Mouse (Mus musculus) cortical plate, adult 2 months (tissue): ENCODE data around the gene Pcca.

ENCODE experiments used
- CTCF ChIP-seq: fragments of 200-500 bp; IDR thresholded peaks from 2 replicates; pipeline ENCODE4 v1.5.1; 2011; ENCODE audit warnings: mild to moderate bottlenecking, control low read depth, low read length; ENCODE audit not compliant: insufficient read depth; ENCODE audit errors: extremely low read depth
- POLR2A ChIP-seq: fragments of 200-500 bp; IDR thresholded peaks from 2 replicates; pipeline ENCODE4 v1.6.1; 2011; ENCODE audit warnings: mild to moderate bottlenecking, low read length, control low read depth; ENCODE audit not compliant: insufficient read depth; ENCODE audit errors: extremely low read depth

- TF ChIP-seq POLR2A (no peak), CTCF (no peak)
Observed at GRCm38 (mm10) chr14:122837018-122837417, 302.9 kb downstream of the Pcca start.
